Mouse (Mus musculus) ES-E14 (cell line): Measurements from ENCODE around the gene Mrps18b. TPM values are rescaled to one million over a fixed set of nuclear protein-coding genes. Genes with fewer than 3 reads are reported as not detected.
A peak's percentile ranks its signal among the peaks of the same experiment; 100 is the strongest.

Experiments used
- DNase-seq: peaks from one replicate; pipeline ENCODE4 v3.0.0-alpha.2; 2013; ENCODE audit warnings: low read depth, low spot score
- H3K27ac ChIP-seq: 2 replicates; pipeline ENCODE4 v1.5.1; 2012; ENCODE audit warnings: low read depth, mild to moderate bottlenecking, low read length, moderate library complexity, mixed read lengths; ENCODE audit not compliant: poor library complexity, insufficient read depth, severe bottlenecking
- H3K36me3 ChIP-seq: 2 replicates; pipeline ENCODE4 v1.6.1; 2012; ENCODE audit warnings: mild to moderate bottlenecking, low read length, moderate library complexity, mixed read lengths; ENCODE audit not compliant: control insufficient read depth, poor library complexity, insufficient read depth, severe bottlenecking
- H3K4me1 ChIP-seq, 2 experiments: fragments of 150-350 bp in 1 of 2; sonication (generic) in 1 of 2; 2 replicates each; pipeline ENCODE4 v1.6.1; 2012; ENCODE audit warnings: low read length in 2 of 2, mild to moderate bottlenecking in 1 of 2, mixed read lengths in 1 of 2; ENCODE audit not compliant: control insufficient read depth in 2 of 2, insufficient read depth in 2 of 2, poor library complexity in 1 of 2
- H3K4me3 ChIP-seq, 2 experiments: fragments of 150-350 bp in 1 of 2; sonication (generic) in 1 of 2; 2 replicates each; pipeline ENCODE4 v1.5.1; 2012; ENCODE audit warnings: low read length in 2 of 2, low read depth in 1 of 2, mild to moderate bottlenecking in 1 of 2, mixed read lengths in 1 of 2; ENCODE audit not compliant: insufficient read depth in 1 of 2, poor library complexity in 1 of 2, severe bottlenecking in 1 of 2
- H3K9ac ChIP-seq: 2 replicates; pipeline ENCODE4 v1.6.1; 2012; ENCODE audit warnings: low read depth, mild to moderate bottlenecking, low read length, mixed read lengths; ENCODE audit not compliant: poor library complexity, insufficient read depth, severe bottlenecking
- H3K9me3 ChIP-seq: fragments of 150-350 bp; sonication (generic); 2 replicates; pipeline ENCODE4 v1.6.1; 2012; ENCODE audit warnings: low read depth, mild to moderate bottlenecking, low read length; ENCODE audit not compliant: control insufficient read depth, insufficient read depth
- CHD2 ChIP-seq: IDR thresholded peaks from 2 replicates; pipeline ENCODE4 v1.6.1; 2014; ENCODE audit warnings: mild to moderate bottlenecking, low read depth, low read length, inconsistent platforms
- HCFC1 ChIP-seq: IDR thresholded peaks from 2 replicates; pipeline ENCODE4 v1.6.1; 2012; ENCODE audit warnings: low read length, inconsistent platforms, borderline replicate concordance; ENCODE audit not compliant: insufficient read depth
- MAFK ChIP-seq: IDR thresholded peaks from 2 replicates; pipeline ENCODE4 v1.6.1; 2014; ENCODE audit warnings: mild to moderate bottlenecking, low read depth, low read length, inconsistent platforms; ENCODE audit not compliant: insufficient read depth
- ZC3H11A ChIP-seq: IDR thresholded peaks from 2 replicates; pipeline ENCODE4 v1.6.1; 2012; ENCODE audit warnings: low read depth, mild to moderate bottlenecking, inconsistent platforms, low read length, borderline replicate concordance
- ZNF384 ChIP-seq: IDR thresholded peaks from 2 replicates; pipeline ENCODE4 v1.6.1; 2012; ENCODE audit warnings: low read depth, low read length, inconsistent platforms
- in situ Hi-C, 2 experiments: fragments of 600-800 bp; cut with MboI; formaldehyde crosslinking; loops; one replicate each; pipeline ENCODE4 v1.15.1; 2025; ENCODE audit warnings: low sequenced_read_pairs in 2 of 2, inconsistent platforms in 1 of 2; ENCODE audit not compliant: unreplicated experiment in 2 of 2
- total RNA-seq: library from RNA; depleted of rRNA; stranded (reverse); fragments of 300-350 nt; gene quantifications from 2 replicates; pipeline ENCODE4 v1.2.3, GENCODE M21; 2012

The Mrps18b gene
- total RNA-seq, 1 experiment: 189 TPM

DNA sequence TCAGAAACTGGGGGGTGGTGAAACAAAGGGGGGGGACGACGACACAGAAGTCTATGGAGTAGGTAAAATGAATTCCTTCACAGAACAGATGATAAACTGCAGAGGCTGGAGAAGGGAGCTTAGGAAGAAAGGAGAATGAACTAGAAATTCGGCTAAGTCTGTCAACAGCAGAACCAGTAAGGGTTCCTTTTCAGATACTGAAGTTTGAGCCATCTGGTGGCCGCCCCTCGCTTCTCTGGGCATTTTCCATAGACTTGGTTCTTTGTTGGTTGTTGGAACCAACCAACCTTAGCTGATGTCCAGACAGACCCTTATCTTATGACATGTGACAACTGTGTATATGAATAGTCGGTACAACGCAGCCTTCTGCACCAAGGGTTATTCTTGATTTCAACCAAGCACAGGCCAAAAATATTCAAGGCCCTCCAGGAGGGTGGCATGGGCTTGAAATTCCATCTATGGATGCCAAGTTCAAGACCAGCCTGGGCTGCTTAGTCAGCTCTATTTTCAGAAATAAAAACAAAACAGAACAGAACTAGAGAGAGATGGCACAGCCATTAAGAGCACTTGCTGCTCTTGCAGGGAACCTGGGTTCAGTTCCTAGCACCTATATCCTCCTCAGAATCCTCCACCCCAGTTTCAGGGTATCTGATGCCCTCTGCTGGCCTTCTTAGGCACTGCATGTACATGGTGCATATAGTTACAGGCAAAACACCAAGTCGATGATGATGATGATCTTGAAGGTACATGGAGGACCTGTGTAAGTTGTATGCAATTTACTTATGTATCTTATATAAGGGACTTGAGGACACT, 45.1 kb downstream of the Mrps18b start:
- peak overlapping the region; percentile 51; the same call in 1 of the 2 replicates for H3K9ac ChIP-seq
- DNase-seq: peak; percentile 66
- H3K4me3 ChIP-seq: peak overlapping the region in 1 of 2 experiments; percentile 78; a peak in 1 of 4 replicates
- in situ Hi-C loops: loop anchor here in 1 of 2 experiments (5.0 kb wide), 1 partner anchor 44 kb away; no protein-coding TSS in a partner anchor
- no peak for TF ChIP-seq HCFC1
- no peak for TF ChIP-seq CHD2
- no peak for TF ChIP-seq ZNF384
- TF ChIP-seq ZC3H11A: peak; percentile 53; the same call in 1 of the 2 replicates
- TF ChIP-seq MAFK: peak; percentile 46; the same call in 1 of the 2 replicates
- peaks cover 10% of the 10 kb centered on the region for H3K36me3 ChIP-seq
- peak overlapping the region; percentile 60; the same call in 1 of the 2 replicates for H3K27ac ChIP-seq
- H3K4me1 ChIP-seq: peaks cover 2 to 4% of the 10 kb centered on the region in 2 experiments; a peak in 2 of 4 replicates
- H3K9me3 ChIP-seq: no peaks in the 10 kb centered on the region

DNA sequence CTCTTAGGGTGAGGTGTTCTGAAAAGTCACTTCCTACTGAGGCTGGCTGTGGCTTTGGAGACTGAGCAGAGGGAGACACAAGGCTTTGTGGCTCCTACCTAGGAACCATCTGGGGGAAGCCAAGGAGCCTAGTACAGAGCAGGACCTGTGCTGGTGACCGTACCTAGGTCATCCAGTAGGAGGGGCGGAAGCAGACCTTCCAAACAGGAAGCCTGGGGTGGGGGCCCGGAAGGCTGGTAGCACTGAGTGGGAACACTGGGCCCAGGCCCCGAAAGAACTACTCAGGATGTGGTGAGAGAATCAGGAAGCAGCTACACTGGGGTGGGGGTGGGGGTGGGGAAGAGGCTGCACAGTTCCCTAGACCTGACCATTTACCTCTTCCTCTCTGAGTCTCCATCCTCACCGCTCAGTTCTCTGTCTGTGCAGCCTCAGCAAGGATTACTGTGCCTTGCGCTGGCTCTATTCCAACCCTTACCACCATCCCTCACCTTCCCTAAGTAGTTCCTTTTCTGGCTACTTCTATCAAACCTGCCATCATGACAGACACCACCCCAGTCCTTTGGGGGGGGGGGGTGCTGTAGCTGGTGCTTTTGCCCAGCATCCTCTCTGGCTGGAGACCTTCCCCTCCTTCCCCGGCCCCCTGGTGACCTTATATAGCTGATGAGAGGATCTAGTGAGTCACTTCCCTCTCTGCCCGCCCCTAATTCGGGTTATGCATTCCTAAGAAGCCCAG, 45.9 kb downstream of the Mrps18b start:
- no peak for DNase-seq
- Histone ChIP-seq H3K36me3 (peaks cover 5% of the 10 kb centered on the region; the same call in 1 of the 2 replicates), H3K4me1 (peaks cover 2 to 4% of the 10 kb centered on the region in 2 experiments; a peak in 2 of 4 replicates), H3K27ac (peak overlapping the region; percentile 60), H3K4me3 (peak overlapping the region in 1 of 2 experiments; percentile 78; a peak in 2 of 4 replicates), H3K9me3 (no peaks in the 10 kb centered on the region), H3K9ac (peak overlapping the region; percentile 51; the same call in 1 of the 2 replicates)
- TF ChIP-seq CHD2: no peak
- TF ChIP-seq HCFC1: 0 out of 2 replicates have a peak, but pooled peaks have one; percentile 21
- TF ChIP-seq ZC3H11A: no peak
- no peak for TF ChIP-seq ZNF384
- TF ChIP-seq MAFK: no peak
- in situ Hi-C loops: loop anchor here in 1 of 2 experiments (5.0 kb wide), 1 partner anchor 43 kb away; no protein-coding TSS in a partner anchor

DNA sequence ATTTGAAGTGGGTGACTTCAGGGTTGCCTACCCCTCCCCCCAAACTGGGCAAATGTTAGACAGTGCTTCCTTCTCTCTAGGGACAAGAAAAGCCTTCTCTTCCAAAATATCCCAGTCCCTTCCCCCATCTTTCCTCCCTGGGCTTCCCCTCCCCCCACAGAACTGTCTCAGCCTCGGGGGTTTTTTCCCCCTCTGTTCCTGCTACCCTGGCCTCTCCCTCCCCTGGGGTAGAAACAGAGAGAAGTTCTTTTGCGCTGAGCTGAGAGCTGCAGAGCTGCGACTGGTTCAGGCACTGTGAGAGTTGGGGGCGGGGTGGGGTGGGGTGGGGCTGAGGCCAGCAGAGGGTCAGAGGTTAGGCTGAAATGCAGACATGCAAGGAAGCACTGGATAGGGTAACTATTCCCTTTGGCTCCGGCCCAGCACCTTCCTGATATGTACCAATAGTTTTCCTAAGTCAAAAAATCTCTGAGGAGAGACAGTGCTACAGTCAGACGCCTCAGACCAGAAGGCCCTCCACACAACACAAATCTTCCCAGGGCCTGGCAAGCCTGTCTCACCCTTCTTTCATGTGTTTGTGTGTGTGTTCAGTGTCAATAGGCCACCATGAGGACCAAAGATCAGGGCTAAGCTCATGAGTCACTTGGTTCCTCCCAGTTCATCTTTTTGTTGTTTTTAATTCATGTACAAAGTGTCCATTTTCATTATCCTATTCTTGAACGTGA, 46.7 kb downstream of the Mrps18b start:
- Histone ChIP-seq H3K36me3 (peaks cover 3% of the 10 kb centered on the region; the same call in 1 of the 2 replicates), H3K4me3 (peak overlapping the region; percentile 56 to 78), H3K9me3 (no peaks in the 10 kb centered on the region), H3K27ac (peak overlapping the region; percentile 82; the same call in 1 of the 2 replicates), H3K9ac (peak overlapping the region; percentile 81; the same call in 1 of the 2 replicates), H3K4me1 (peaks cover 6% of the 10 kb centered on the region in 2 experiments; a peak in 2 of 4 replicates)
- TF ChIP-seq MAFK (no peak), HCFC1 (no peak), ZC3H11A (no peak), ZNF384 (no peak), CHD2 (no peak)
- in situ Hi-C loops: loop anchor here in 1 of 2 experiments (5.0 kb wide), 1 partner anchor 42 kb away; no protein-coding TSS in a partner anchor
- DNase-seq: peak; percentile 84

DNA sequence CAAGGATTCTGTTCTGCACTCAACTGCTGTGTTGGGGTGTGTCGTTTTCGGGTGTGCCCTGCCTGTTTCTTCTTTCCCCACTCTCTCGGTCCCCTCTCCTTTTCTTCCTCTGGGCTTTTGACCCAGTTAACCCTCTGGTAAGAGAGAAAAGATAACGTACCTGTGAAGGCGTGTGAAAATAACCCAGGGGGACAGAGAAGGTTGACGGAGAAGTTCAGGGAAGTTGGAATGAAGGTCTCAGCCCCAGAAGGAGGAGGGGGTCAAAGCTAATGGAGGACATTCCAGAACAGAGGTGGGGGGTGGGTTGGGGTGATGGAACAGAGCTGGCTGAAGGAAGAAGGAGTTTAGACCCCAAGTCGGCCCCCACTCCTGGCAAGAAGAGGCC, 47.2 kb downstream of the Mrps18b start:
- Histone ChIP-seq H3K4me1 (peaks cover 6 to 11% of the 10 kb centered on the region in 2 experiments; a peak in 2 of 4 replicates), H3K9me3 (no peaks in the 10 kb centered on the region), H3K36me3 (peaks cover 3% of the 10 kb centered on the region; the same call in 1 of the 2 replicates), H3K4me3 (peak overlapping the region; percentile 56 to 78), H3K27ac (peak overlapping the region; percentile 82; the same call in 1 of the 2 replicates), H3K9ac (peak overlapping the region; percentile 81; the same call in 1 of the 2 replicates)
- TF ChIP-seq MAFK (no peak), HCFC1 (no peak)
- DNase-seq: no peak
- in situ Hi-C loops: no loop called here
